Mouse (Mus musculus): Measurements from ENCODE around the gene Sppl3. TPM values are rescaled to one million over a fixed set of nuclear protein-coding genes. Genes with fewer than 3 reads are reported as not detected.
A peak's percentile ranks its signal among the peaks of the same experiment; 100 is the strongest.

Gene Sppl3
- total RNA-seq, 2 experiments from 2014 or later = 97.4 to 104 TPM

DNA sequence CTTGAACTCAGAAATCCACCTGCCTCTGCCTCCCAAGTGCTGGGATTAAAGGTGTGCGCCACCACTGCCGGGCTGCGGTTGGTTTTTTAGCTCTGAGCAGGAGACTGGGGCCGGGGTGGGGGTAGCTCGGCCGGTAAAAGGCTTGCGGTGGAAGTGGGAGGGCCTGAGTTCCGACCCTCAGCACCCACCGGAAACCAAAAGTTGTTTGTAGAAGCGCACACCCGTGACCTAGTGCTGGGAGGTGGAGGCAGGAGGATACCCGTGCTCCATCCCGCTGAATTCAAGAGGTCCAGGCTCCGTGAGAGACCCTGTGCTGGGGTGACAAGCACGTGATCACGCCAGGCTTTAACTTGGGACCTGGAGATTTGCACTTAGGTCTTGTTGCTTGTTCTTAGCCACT lies 14.5 kb upstream of the Sppl3 start:
- DNase-seq (ENCODE audit: low spot score in 2 of 2) = no peak

DNA sequence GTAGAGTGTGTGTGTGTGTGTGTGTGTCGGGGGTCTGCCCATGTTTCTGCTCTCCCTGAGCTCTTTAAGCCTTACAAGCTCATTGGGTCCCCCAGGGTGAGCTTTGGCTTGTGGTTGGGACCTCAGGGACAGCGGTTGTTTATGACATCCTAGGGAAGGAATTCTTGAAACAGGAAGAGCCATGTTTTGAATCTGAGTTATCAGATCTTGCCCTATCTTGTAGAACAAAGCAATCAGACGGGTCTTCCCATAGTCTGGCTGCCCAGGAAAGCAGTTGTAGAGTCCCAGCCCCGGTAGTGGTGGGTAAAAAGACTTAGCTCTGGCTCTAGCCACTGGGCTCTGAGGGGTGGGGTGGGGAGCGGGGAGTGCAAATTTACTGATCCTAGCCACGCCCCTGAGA lies 13.6 kb upstream of the Sppl3 start:
- DNase-seq (ENCODE audit: low spot score in 2 of 2) = no peak

DNA sequence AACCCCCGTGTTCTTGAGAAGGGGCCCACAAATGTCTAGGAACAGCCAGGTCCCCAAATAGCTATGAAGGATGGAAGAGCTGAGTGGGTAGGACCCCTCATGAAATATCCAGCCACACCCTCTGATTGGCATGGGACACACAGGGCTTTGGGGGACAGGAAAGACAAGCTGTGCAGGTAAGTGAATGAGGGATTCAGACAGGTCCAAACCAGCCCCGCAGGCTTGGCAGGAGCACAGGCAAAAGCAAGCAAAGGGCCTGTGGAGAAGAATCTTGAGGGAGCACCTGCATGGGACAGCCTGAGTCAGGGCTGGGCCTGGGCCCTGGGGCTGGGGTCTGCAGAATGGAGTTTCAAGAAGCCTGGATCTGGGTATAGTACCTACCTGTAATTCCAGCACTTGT lies 10.4 kb upstream of the Sppl3 start:
- no peak for DNase-seq (ENCODE audit: low spot score in 2 of 2)

DNA sequence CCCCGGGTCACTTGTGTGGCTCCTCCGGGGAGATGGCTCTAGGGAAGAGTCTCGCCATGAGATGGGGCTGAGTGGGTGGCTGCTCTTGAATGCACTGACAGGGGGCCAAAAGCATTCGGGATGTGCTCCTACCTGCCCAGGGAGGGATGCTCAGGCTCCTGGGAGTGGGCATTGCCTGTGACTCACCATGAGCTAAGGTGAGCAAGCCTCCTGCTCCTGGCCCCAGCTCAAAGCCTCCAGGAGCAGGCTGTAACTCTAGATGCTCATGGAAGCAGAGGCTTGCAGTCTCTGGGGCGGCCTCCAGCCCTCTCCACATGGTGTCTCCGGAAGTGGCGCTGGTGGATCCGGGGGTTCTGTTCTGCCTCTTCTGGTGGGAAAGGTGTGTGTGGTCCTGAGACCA lies 9.5 kb upstream of the Sppl3 start:
- DNase-seq (ENCODE audit: low spot score in 2 of 2) = no peak

DNA sequence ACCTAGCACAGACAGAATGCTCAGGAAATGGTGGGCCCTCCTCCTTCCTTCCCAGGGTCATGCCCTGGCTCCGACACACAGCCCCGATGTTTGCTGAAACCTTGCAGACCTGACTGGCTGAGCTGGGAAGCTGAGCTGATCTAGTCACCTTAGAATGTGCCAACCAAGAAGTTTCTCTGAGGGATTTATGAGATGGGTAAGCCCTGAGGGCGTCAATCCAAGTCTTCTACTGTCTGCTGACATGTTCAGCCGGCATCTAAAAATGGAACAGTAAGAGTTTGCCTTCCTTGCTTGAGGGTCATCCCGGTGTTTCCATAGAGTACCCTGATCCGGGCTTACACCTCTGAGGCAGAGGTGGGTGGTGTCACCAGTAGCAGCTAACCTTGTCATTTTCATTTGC lies 8.2 kb upstream of the Sppl3 start:
- no peak for DNase-seq (ENCODE audit: low spot score in 2 of 2)

DNA sequence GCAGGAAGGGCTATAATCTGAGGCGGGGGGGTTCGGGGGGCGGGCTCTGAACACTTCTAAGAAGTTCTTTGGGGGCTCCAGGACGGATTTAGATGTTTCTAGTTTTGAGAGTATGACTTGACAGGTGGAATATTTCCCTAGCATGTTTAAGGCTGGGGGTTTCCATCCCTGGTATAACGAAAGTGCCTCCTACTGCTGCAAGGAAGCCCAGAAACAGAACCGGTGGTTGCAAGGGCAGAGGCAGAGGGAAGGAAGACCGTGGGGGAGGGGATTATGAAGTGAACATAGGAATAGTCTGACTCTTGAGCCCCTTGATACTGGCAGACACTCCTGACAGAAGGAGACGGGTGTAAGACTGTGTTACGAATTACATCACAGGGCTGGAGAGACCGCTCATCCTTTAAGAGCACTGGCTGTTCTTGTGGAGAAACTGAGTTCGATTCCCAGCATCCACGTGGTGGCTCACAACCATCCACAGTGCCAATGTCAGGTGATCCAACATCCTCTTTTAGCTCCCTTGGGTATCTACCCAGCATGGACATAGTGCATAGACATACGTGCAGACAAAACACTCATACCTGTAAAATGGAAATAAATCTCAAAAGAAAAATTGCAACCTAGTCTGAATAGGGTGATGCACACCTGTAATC lies 7.6 kb upstream of the Sppl3 start:
- DNase-seq (ENCODE audit: low spot score in 2 of 2) = no peak

DNA sequence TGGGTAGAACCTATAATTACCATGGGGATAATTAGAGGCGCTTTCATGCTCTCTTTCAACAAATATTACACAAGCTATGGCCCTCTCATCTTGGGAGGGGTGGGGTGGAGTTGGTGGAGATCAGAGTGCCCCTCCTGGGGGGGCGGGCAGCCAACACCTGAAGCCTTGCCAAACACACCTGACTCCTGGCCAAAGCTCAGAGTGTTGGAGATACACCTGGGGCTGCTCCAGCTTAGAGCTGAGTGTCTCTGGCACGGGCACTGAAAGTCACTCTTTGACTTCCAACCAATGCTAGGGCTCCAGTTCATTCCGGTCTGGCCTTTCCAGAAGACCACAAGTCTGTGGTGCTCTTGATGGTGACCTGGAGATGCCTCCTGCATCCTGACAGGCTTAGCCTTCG lies 3.2 kb upstream of the Sppl3 start:
- DNase-seq (ENCODE audit: low spot score in 2 of 2) = no peak

DNA sequence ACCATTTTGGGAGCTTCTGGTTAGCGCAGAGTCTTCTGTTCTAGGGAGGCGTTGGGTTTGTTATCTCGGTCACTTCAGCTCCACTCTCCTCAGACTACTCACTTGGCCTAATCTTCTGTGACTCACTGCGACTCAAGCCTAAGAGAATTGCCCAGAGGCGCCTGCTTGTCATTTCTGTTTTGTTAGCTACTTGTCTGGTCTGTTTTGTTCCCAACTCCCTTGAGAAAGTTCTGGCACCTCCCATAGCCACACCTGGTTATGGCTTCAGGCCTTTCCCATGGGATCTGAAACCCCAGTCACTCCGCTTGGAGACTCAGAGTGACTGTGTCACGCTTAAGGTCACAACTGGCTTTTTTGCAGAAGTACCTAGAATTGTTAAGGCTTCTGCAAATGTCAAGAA lies 2.6 kb upstream of the Sppl3 start:
- DNase-seq (ENCODE audit: low spot score in 2 of 2) = no peak

DNA sequence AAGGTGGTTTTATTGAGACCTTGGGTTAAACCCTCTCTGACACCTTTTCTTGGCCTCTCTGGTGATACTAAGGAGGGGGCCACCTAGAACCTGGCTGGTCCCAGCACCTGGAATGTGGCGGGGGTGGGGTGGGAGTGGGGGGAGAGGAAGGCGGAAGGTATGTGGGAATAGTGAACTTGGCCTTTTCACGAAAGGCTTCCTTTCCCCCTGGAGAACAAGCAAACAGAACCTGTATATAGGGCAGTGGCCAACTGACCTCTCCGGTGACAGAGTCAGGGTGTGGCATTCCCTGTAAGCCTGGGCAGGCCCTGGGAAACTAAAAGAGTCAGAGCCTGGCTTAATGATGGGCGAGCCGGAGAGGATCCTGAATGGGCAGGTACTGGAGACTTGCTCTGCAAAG lies 1.8 kb upstream of the Sppl3 start:
- no peak for DNase-seq (ENCODE audit: low spot score in 2 of 2)

DNA sequence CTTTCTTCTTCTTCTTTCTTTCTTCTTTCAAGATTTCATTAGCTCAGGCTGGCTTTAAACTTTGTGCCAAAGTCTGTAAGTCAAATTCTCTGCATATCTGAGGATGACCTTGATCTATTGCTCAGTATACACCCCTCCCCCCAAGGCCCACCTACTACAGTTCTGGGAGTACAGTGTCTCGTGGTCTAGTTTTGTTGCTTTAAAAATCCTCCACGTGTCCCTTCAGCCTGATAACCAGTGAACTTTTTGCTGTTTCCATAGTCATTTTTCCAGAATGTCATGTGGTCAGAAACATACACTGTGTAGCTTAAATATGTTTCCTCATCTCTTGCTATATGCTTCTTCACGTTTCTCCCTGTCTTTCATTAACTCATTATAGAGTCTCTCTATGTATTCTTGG lies 976 bp upstream of the Sppl3 start:
- DNase-seq (ENCODE audit: low spot score in 2 of 2) = no peak

DNA sequence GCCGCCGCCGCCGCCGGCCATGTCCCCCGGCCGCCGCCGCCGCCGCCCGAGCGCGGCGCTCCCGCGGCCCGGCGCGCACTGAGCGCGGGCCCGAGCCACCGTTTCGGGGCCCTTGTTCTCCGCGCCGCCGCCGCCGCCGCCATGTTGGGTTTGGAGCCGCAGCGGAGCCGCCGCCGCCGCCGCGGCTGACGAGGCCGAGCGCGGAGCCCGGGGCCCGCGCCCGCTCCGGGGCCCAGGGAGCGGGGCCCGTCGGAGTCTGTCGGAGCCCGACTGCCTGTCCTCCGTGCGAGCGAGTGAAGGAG lies 231 bp downstream of the Sppl3 start:
- no peak for DNase-seq (ENCODE audit: low spot score in 2 of 2)

DNA sequence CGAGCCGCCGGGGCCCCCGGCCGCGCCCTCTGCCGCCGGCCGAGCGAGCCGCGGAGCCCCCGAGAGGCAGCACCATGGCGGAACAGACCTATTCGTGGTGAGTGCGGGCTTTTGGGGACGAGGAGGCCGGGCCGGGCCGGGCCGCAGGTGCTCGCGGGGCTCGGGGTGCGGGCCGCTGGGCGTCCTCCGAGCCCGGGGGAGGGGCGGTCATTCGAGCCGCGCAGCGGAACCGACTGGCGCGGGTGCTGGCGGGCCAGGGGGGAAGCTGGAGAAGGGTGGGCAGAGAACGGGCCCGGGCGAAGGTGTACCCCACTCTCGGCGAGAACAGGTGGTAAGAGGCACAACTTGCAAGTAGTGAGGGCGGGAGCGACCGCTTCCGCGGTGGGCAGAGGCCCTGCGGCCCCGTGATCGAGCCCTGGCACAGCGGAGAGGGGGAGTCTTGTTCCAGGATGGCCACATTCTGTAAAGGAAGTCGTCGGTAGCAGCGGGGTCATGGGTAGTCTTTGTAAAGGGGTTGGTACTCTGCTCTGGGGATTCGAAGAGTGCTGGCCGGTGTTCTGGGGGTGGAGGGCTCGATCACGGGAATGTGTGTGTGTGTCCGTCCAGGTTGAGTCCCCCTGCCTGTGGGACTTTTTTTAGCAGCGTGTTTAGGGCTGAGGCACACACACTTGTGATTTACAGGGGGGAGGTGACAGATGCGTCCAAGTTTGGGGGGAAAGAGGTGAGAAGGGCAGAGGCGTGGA lies 753 bp downstream of the Sppl3 start:
- DNase-seq (ENCODE audit: low spot score in 2 of 2) = peak; percentile 58 to 63

DNA sequence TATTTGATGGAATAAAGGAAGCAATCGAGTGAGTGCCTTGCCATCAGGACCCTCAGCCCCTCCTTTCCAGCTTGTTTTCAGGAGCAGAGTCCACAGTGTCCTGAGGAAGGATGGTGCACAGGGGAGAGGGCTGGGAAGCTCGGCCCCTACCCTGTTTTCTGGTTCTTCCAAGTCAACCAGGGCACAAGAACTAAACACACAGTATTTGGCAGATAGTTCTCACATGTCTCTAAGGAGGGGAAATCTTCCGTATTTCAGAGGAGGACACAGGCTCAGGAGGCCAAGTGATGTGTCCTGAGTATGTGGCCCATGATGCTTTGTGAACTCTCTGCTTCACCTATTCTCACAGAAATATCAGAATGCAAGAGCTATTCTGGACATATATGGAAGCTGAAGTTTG lies 2.5 kb downstream of the Sppl3 start:
- DNase-seq (ENCODE audit: low spot score in 2 of 2) = no peak

DNA sequence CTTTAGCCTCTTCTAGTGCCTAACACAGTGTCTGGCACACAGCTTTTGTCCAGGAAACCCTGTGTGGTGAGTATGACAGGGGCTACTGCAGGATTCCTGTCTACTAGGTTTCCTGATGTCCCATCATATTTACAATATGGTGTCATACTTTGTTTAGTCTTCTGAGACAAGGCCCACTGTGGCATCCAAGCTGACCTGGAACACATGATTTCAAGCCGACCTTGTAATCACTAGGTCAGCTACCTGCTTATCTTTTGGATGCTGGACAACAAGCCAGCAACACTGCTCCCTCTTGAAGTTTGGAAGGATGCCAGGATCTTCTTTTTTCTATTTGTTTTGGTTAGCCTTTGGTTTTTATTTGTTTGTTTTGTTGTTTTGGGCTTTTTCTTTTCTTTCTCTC lies 3.6 kb downstream of the Sppl3 start:
- DNase-seq (ENCODE audit: low spot score in 2 of 2) = no peak

DNA sequence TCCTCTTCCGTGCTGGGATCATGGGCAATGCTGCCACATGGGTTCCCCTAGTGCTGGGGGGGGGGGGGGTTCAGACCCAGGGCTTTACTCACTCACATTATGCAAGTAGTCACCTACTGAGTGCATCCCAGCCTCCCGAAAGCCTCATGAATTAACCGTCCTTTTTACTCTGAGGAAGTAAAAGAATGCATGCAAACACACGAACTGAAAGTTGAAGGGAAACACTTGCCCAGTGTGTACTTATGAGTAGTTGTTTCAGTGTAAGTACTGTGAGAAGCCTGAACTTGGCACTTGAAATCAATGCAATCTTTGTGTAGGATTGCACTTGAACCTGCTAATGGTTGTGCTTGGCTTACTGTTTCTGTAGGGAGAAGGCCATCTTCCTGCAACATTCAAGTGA lies 4.2 kb downstream of the Sppl3 start:
- no peak for DNase-seq (ENCODE audit: low spot score in 2 of 2)

DNA sequence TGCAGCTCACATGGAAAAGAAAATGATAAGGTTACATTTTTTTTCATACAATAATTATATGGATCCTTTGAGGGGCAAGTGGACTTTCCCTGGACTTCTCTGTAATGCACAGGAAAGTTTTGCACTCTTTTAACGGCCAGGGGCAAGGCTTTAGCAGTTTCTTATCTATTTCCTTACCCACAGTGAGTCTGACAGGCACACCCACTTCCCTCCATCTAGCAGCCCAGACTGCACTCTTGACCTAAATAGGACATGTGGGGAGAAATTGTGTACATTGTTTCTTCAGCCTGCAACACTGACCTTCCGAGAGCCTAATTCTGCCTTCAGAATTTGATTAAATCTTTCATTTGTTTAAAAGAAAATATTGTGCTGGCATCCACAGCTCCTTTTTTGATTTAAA lies 7.3 kb downstream of the Sppl3 start:
- no peak for DNase-seq (ENCODE audit: low spot score in 2 of 2)

DNA sequence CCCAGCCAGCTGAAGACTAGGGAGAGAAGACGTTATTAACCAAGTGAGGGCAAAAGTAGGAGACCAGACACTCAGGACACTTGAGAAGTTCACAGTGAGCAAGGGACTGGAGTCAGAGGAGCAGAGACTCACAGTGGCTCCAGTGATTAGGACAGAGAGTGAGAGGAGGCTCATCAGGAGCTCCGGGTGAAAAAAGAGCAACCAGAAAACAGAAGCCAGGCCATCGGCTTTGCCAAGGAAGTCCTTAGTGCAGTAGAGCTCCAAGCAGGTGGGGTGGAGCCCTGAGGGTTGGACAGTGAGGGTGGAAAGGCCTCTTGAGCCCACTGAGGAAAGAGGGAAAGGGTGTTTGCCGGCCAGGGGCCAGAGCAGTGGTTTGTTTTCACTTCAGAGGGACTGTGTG lies 7.9 kb downstream of the Sppl3 start:
- no peak for DNase-seq (ENCODE audit: low spot score in 2 of 2)

DNA sequence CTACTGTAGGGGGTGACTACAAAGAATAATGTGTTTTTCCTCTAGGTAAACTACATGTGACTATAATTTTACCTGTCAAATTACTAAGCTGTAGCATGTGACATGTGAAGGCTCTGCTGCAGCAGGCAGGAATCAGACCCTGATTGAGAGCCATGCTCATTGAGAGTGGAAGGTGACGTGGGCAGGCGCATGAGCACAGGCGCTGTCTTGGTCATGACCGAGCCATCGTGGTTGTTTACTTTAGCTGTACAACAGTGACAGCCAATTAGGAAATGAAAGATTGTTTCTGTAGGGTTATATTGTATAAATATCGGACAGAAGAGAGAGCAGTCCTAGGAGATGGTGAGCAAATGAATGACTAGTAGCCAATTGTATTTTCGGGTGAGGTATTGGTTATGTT lies 11.1 kb downstream of the Sppl3 start:
- no peak for DNase-seq (ENCODE audit: low spot score in 2 of 2)

DNA sequence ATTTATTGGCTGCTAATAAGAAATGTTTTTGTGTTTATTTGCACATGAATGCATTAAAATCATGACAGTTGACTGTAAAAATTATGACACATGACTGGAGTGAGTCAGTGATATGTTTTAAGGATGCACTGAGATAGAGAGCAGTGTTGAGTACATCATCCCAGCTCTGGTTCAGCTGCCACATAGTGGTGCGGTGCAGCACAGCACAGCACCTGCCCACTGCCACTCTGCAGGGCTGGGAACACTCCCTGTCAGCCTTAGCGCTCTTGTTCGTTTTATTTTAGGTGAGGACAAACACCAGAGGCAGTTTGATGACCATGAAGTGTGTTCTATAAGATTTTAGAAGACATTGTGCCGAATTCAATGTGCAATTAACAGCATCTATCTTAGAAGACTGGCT lies 15.2 kb downstream of the Sppl3 start:
- no peak for DNase-seq (ENCODE audit: low spot score in 2 of 2)

DNA sequence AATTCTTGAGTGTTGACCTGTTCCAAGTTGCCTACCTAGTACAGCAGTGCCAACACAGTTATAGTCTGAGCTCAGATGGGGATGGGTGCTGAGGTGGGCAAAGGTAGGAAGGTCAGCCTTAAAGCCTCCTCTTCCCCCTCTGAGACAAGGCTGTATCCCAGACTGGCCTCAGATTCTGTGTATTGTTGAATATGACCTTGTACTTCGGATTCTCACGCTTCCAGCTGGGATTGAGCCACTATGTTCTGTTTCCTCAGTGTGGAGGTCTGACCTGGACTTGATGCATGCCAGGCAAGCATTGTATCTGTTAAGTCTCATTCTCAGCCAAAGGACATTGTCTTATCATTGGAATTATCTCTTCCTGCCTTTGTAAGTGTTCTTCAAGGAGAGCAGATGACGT lies 16.2 kb downstream of the Sppl3 start:
- DNase-seq (ENCODE audit: low spot score in 2 of 2) = no peak

DNA sequence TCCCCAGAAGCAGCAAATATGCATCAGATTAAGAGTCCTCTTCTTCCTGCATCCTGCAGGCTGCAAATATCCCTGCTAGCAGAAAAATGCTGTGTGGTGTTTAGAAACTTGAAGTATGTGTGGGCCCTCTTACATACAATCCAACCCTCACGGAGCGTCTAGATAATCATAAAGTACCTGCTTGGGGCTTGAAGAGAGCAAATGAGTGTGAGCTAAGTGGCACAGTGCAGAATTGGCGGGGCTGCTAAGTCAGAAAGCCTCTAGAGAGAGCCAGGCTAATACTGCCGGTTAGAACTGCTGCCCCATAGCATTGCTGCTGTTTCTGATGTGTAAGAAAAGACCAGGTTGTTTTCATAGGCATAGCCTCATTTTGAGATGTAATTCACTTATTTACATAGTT lies 18.0 kb downstream of the Sppl3 start:
- DNase-seq (ENCODE audit: low spot score in 2 of 2) = no peak

DNA sequence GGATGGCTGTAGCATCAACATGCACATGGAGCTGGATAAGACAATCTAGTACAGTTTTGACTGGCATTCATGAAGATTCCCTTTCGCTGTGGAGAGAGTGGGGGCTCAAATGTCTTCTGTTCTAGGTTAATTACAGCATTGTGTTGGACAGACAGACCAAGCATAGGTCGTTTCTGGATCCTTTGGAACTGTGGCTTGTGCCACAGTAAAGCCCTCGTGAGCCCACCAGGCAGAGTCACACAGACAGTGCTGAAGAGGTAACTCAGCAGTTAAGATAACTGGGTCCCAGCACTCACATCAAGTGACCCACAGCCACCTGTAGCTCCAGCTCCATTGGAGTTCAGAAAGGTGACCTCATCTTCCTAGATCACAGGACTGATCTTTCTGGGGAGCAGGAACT lies 18.6 kb downstream of the Sppl3 start:
- DNase-seq (ENCODE audit: low spot score in 2 of 2) = no peak

DNA sequence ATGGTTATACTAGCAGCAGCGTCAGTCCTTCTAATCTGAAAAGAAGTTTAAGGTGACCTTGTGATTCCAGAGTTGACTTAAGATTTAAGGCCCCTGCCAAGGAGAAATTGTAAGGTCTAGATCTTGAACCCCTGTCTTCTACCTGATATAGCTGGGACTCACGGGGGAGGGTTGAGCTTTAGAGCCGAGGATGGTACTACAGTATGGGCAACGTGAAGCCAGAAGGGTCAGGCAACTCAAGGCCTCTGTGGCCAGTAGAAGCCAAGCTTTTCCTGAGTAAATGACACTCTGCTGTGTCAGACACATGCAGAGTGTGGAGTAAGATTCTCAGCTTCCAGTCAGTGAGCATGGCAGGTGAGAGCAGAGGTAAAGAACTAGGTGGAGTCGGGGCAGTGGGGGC lies 20.6 kb downstream of the Sppl3 start:
- no peak for DNase-seq (ENCODE audit: low spot score in 2 of 2)

DNA sequence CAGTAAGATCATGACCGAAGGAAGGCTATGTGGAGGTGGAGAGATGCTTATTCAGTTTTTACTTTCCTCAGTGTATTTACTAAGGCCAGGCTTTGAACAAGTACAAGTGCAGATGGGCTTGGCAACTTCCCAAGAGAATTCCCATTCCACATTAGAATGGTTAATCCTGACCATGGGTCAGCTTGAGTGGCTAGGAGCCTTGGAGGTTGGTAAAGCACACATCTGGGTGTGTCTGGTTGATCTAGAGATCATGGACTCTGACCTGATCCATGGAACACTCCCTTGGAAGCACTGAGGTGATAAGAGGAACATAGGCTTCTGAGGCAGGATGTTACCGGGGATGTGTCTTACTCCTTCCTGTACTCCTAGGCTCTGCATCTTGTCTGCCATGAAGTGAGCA lies 21.7 kb downstream of the Sppl3 start:
- DNase-seq (ENCODE audit: low spot score in 2 of 2) = no peak

Data from layer of hippocampus, postnatal 10 days (tissue).